Comparison of ENCODE assay signal across 10 mouse cellular contexts in genomic region chr4:138414725-138415124, GRCm38 (mm10). TPM values are rescaled to one million over a fixed set of nuclear protein-coding genes. Genes with fewer than 3 reads are reported as not detected.
DNase-seq lines count a peak whose midpoint lies in the region; ATAC-seq and TF ChIP-seq lines count a peak whose summit lies in the region.
"Had no signal": no experiment of that assay in that cellular context is flagged by ENCODE, and none has a peak within 500 bp of the region (broad histone marks: within the 10 kb centered on the region; RNA-seq: fewer than 3 reads in every experiment).

No protein-coding gene starts in this region.

- TF ChIP-seq EP300 in lung, postnatal 0 days (IDR thresholded peaks at IDR 0.05) = no peak

- H3K27ac ChIP-seq in lung, postnatal 0 days (ENCODE audit: low read length) = no peak overlapping the region
- H3K27ac ChIP-seq: liver, embryonic 13.5 days had no signal

- WGBS in lung, postnatal 0 days = 9% methylated on average over 6 of the region's 6 CpGs

- no peaks in the 10 kb centered on the region for H3K4me1 ChIP-seq in lung, postnatal 0 days (ENCODE audit: insufficient read depth, low read depth, low read length)
- H3K4me1 ChIP-seq: liver, embryonic 13.5 days had no signal

- no peak overlapping the region for H3K4me3 ChIP-seq in lung, postnatal 0 days (ENCODE audit: low read depth, low read length)
- H3K4me3 ChIP-seq: liver, embryonic 13.5 days had no signal

- no peak overlapping the region for H3K4me2 ChIP-seq in lung, postnatal 0 days (replicated peaks; ENCODE audit: low read depth, low read length)
- H3K4me2 ChIP-seq: liver, embryonic 13.5 days had no signal

- no peaks in the 10 kb centered on the region for H3K36me3 ChIP-seq in lung, postnatal 0 days (ENCODE audit: insufficient read depth, low read length)
- H3K36me3 ChIP-seq: liver, embryonic 13.5 days had no signal

- peak; percentile 38 to 42 for DNase-seq in cerebellum, postnatal 10 days
- DNase-seq in cerebellum, adult 11-12 months = no peak
- DNase-seq in lung, postnatal 0 days (ENCODE audit: low spot score) = peak; percentile 19
- no peak for DNase-seq in lung, postnatal 36 days
- peak; percentile 28 to 44 for DNase-seq in layer of hippocampus, postnatal 10 days (ENCODE audit: low spot score in 2 of 2)
- DNase-seq in right cerebral cortex, postnatal 4 days = peak; percentile 54
- DNase-seq in spleen, postnatal 4 days (ENCODE audit: low spot score in 2 of 2) = no peak
- DNase-seq in liver = no peak
- DNase-seq: liver, embryonic 13.5 days had no signal

- ATAC-seq in lung, postnatal 0 days = peak; percentile 38

- no peak for TF ChIP-seq CTCF in lung, postnatal 0 days (IDR thresholded peaks at IDR 0.05)

- no peak overlapping the region for H3K9ac ChIP-seq in lung, postnatal 0 days (replicated peaks; ENCODE audit: low read depth)
- H3K9ac ChIP-seq: liver, embryonic 13.5 days had no signal

- peaks cover 5% of the 10 kb centered on the region; the same call in 1 of the 2 replicates for H3K9me3 ChIP-seq in lung, postnatal 0 days (ENCODE audit: low read length)
- H3K9me3 ChIP-seq: liver, embryonic 13.5 days had no signal

- no peaks in the 10 kb centered on the region for H3K27me3 ChIP-seq in lung, postnatal 0 days (replicated peaks; ENCODE audit: insufficient read depth, low read length)

RNA-seq across cellular contexts. Expression of gene Fam43b, which starts 18.4 kb away (rescaled TPM):
- polyA plus RNA-seq in lung, postnatal 0 days (2015; fragmentation: Nextera tagmentation; extraction: Ambion mirVana) = 0.05 TPM in 1 of 2 replicates, not detected in the other
- 10 to 100 TPM; 29.3 to 33.8 TPM for total RNA-seq in layer of hippocampus, postnatal 10 days (2021)
- polyA plus RNA-seq: C2C12; liver, embryonic 13.5 days had no signal

RNA-seq across cellular contexts. Expression of gene Mul1, which starts 19.7 kb away (rescaled TPM):
- polyA plus RNA-seq in lung, postnatal 0 days (2015; fragmentation: Nextera tagmentation; extraction: Ambion mirVana) = 12.3 and 13.1 TPM in 2 replicates
- total RNA-seq in layer of hippocampus, postnatal 10 days (2021) = 10 to 100 TPM; 39.1 to 43.4 TPM

RNA-seq across cellular contexts. Expression of gene Camk2n1, which starts 39.4 kb away (rescaled TPM):
- 10.9 and 12.7 TPM in 2 replicates for polyA plus RNA-seq in lung, postnatal 0 days (2015; fragmentation: Nextera tagmentation; extraction: Ambion mirVana)
- total RNA-seq in layer of hippocampus, postnatal 10 days (2021) = 100 to 1,000 TPM; 161 to 168 TPM

RNA-seq across cellular contexts. Expression of gene Cda, which starts 46.9 kb away (rescaled TPM):
- 15.6 and 16.0 TPM in 2 replicates for polyA plus RNA-seq in lung, postnatal 0 days (2015; fragmentation: Nextera tagmentation; extraction: Ambion mirVana)
- 1 to 10 TPM; 2.1 to 2.3 TPM for total RNA-seq in layer of hippocampus, postnatal 10 days (2021)

Comparison
In these comparisons a context has a peak if more than half of its experiments do, and no peak if none do; other contexts are left out.
1. DNase-seq: peak in cerebellum, postnatal 10 days (2 of 2), lung, postnatal 0 days (single experiment), layer of hippocampus, postnatal 10 days (2 of 2) and right cerebral cortex, postnatal 4 days (single experiment); none in cerebellum, adult 11-12 months (single experiment), lung, postnatal 36 days (single experiment), spleen, postnatal 4 days (0 of 2) and liver (single experiment).